Mouse (Mus musculus) heart, embryonic 14.5 days (tissue): ENCODE results near the gene Plxnb3. TPM values are rescaled to one million over a fixed set of nuclear protein-coding genes. Genes with fewer than 3 reads are reported as not detected.
A peak's percentile ranks its signal among the peaks of the same experiment; 100 is the strongest.

ENCODE experiments used
- ATAC-seq: fragments of 200-750 bp; cut with Nextera tagmentation; 2 replicates; pipeline ENCODE4 v1.8.0; 2017; ENCODE audit warnings: low read depth, moderate TSS enrichment; ENCODE audit not compliant: insufficient number of reproducible peaks, insufficient read depth, low FRiP score
- H3K27ac ChIP-seq, 2 experiments: fragments of 200-500 bp in 1 of 2; fragments of 300-500 bp in 1 of 2; sonication (generic) in 1 of 2; replicated peaks in 1 of 2; 2 replicates each; pipeline ENCODE4 v1.5.1; 2012 to 2014; ENCODE audit warnings: low read depth in 2 of 2, low read length in 2 of 2, control low read depth in 1 of 2, mild to moderate bottlenecking in 1 of 2, mixed read lengths in 1 of 2; ENCODE audit not compliant: control insufficient read depth in 1 of 2, insufficient read depth in 1 of 2
- H3K27me3 ChIP-seq: fragments of 300-500 bp; sonication (generic); 2 replicates; pipeline ENCODE4 v1.6.1; 2014; ENCODE audit warnings: mild to moderate bottlenecking, low read length, control low read depth; ENCODE audit not compliant: control insufficient read depth, insufficient read depth
- H3K36me3 ChIP-seq: fragments of 300-500 bp; sonication (generic); 2 replicates; pipeline ENCODE4 v1.6.1; 2014; ENCODE audit warnings: mild to moderate bottlenecking, control low read depth, low read length, mixed read lengths; ENCODE audit not compliant: control insufficient read depth, insufficient read depth
- H3K4me1 ChIP-seq, 2 experiments: fragments of 200-500 bp in 1 of 2; fragments of 300-500 bp in 1 of 2; sonication (generic) in 1 of 2; 2 replicates each; pipeline ENCODE4 v1.6.1; 2012 to 2014; ENCODE audit warnings: low read length in 2 of 2, control low read depth in 1 of 2, mixed read lengths in 1 of 2; ENCODE audit not compliant: control insufficient read depth in 2 of 2, insufficient read depth in 2 of 2
- H3K4me2 ChIP-seq: fragments of 300-500 bp; sonication (generic); 2 replicates; pipeline ENCODE4 v1.6.1; 2014; ENCODE audit warnings: mild to moderate bottlenecking, low read length
- H3K4me3 ChIP-seq, 2 experiments: fragments of 200-500 bp in 1 of 2; fragments of 300-500 bp in 1 of 2; sonication (generic) in 1 of 2; 2 replicates each; pipeline ENCODE4 v1.5.1; 2012 to 2014; ENCODE audit warnings: low read length in 2 of 2, mild to moderate bottlenecking in 2 of 2, control low read depth in 1 of 2, low read depth in 1 of 2, moderate library complexity in 1 of 2; ENCODE audit not compliant: control insufficient read depth in 1 of 2, insufficient read depth in 1 of 2
- H3K9ac ChIP-seq: fragments of 300-500 bp; sonication (generic); 2 replicates; pipeline ENCODE4 v1.6.1; 2014; ENCODE audit warnings: mild to moderate bottlenecking, low read length
- H3K9me3 ChIP-seq: fragments of 300-500 bp; sonication (generic); 2 replicates; pipeline ENCODE4 v1.6.1; 2016; ENCODE audit warnings: low read length, control low read depth; ENCODE audit not compliant: control insufficient read depth
- WGBS: fragments of 180-500 bp; shearing (Covaris S2); extraction: QIAGEN DNeasy Blood & Tissue Kit; methylation state at CpG from one replicate; pipeline ENCODE4 v1.1.7; 2014; 5-methylcytosine and 5-hydroxymethylcytosine counted together
- polyA plus RNA-seq: library from polyadenylated mRNA; unstranded; fragments of >200 nt; fragmentation: Nextera tagmentation; extraction: Ambion mirVana; gene quantifications from 2 replicates; pipeline ENCODE4 v1.2.1, GENCODE M21; 2014

Gene Plxnb3
- polyA plus RNA-seq, 1 experiment from 2014 or later: 0.69 TPM

GRCm38 (mm10) chrX:73758611-73759290, 1.9 kb downstream of the Plxnb3 start:
- Histone ChIP-seq H3K4me1 (no peaks in the 10 kb centered on the region; a peak in 1 of 4 replicates), H3K4me3 (no peak overlapping the region), H3K4me2 (no peak overlapping the region), H3K27ac (no peak overlapping the region), H3K9ac (no peak overlapping the region), H3K9me3 (no peaks in the 10 kb centered on the region), H3K36me3 (no peaks in the 10 kb centered on the region), H3K27me3 (no peaks in the 10 kb centered on the region)
- no peak for ATAC-seq
- WGBS: 76% methylated on average over 13 of the region's 13 CpGs

DNA sequence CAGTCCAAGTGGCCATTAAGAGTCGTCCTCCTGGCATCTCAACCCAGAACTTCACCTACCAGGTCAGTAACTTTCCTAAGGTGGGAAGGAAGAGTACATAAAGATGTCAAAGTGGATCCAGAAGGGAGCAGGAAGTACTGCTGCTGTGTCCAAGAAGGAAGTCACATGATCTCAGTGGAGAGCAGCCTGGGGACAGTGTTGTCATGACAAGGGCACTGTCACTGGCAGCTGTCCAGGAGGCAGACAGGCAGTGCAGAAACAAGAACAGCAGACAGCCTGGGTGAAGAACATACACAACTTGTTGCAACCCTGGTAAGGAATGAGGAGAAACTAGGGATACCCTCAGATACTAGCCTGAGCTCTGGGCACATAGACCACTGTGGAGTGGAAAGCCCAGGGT, 8.4 kb downstream of the Plxnb3 start:
- 48% methylated on average over 1 of the region's 1 CpGs for WGBS
- H3K4me2 ChIP-seq: no peak overlapping the region

DNA sequence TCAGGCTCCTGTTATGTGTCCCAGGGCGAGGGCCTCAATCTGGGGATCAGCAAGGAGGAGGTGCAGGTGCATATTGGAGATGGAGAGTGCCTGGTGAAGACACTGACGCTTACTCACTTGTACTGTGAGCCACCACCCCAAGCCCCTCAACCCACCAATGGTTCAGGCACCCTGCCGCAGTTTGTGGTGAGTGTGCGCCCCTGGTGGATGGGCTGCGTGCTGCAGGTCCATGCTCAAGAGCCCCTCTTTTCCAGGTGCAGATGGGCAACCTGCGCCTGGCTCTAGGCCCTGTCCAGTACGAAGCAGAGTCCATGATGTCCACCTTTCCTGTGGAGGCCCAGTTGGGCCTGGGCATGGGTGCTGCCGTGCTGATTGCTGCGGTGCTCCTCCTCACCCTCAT, 10.4 kb downstream of the Plxnb3 start:
- WGBS: 51% methylated on average over 9 of the region's 9 CpGs

More for the DNA sequence above, 8.4 kb downstream of the Plxnb3 start:
- no peak overlapping the region for H3K4me3 ChIP-seq
- no peaks in the 10 kb centered on the region for H3K27me3 ChIP-seq
- no peaks in the 10 kb centered on the region for H3K9me3 ChIP-seq
- H3K36me3 ChIP-seq: no peaks in the 10 kb centered on the region
- peak overlapping the region in 1 of 2 experiments; percentile 13; a peak in 1 of 4 replicates for H3K27ac ChIP-seq
- peak; percentile 47; the same call in 1 of the 2 replicates for ATAC-seq
- H3K9ac ChIP-seq: no peak overlapping the region
- peaks cover 4% of the 10 kb centered on the region in 2 experiments; a peak in 1 of 4 replicates for H3K4me1 ChIP-seq

DNA sequence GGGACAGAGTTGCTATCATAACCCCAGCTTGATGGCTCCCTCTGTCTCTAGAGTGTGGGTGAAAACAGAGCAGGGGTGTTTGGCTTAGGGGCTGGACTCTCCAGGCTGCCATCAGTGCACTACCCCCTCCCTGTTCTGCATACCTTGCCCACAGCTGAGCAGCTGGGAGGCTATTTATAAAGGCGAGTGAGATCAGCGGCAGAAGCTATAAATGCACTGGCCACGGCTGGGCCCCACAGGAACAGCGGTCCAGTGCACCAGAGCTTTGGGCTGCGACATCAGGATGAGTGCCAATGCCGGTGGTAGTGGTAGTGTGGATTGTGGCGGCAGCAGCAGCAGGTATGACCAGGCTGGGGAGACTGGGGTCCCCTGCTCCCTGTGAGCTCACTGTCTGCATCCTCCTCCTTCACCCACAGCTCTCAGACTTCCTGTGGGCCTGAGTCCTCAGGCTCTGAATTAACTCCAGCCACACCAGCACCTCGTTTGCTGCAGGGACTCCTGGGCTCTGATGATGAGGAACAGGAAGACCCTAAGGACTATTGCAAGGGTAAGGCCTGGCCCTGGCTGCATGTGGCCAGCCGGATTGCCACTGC, 17.4 kb downstream of the Plxnb3 start, which contains the start of gene Srpk3:
Srpk3 (plus strand) TSS at position 238 of the 593 bp plus-strand sequence.
- peak within 1 kb of the TSS; percentile 80 for H3K9ac ChIP-seq
- no peaks in the 10 kb centered on the region for H3K27me3 ChIP-seq
- peaks cover 0 to 6% of the 10 kb centered on the region in 2 experiments; a peak in 1 of 4 replicates for H3K4me1 ChIP-seq
- H3K4me2 ChIP-seq: peak within 1 kb of the TSS; percentile 63
- 36% methylated on average over 9 of the region's 9 CpGs for WGBS
- peaks cover 37% of the 10 kb centered on the region for H3K36me3 ChIP-seq
- ATAC-seq: peak; percentile 77
- H3K27ac ChIP-seq: peak within 1 kb of the TSS; percentile 96 to 97
- H3K4me3 ChIP-seq: peak within 1 kb of the TSS; percentile 42 to 50
- H3K9me3 ChIP-seq: no peaks in the 10 kb centered on the region

More for the DNA sequence above, 10.4 kb downstream of the Plxnb3 start:
- no peak overlapping the region for H3K4me2 ChIP-seq
- H3K4me1 ChIP-seq: peaks cover 4% of the 10 kb centered on the region in 2 experiments; a peak in 1 of 4 replicates
- no peaks in the 10 kb centered on the region for H3K36me3 ChIP-seq
- ATAC-seq: no peak
- no peak overlapping the region for H3K9ac ChIP-seq
- H3K27ac ChIP-seq: no peak overlapping the region
- H3K9me3 ChIP-seq: no peaks in the 10 kb centered on the region
- no peak overlapping the region for H3K4me3 ChIP-seq
- no peaks in the 10 kb centered on the region for H3K27me3 ChIP-seq

DNA sequence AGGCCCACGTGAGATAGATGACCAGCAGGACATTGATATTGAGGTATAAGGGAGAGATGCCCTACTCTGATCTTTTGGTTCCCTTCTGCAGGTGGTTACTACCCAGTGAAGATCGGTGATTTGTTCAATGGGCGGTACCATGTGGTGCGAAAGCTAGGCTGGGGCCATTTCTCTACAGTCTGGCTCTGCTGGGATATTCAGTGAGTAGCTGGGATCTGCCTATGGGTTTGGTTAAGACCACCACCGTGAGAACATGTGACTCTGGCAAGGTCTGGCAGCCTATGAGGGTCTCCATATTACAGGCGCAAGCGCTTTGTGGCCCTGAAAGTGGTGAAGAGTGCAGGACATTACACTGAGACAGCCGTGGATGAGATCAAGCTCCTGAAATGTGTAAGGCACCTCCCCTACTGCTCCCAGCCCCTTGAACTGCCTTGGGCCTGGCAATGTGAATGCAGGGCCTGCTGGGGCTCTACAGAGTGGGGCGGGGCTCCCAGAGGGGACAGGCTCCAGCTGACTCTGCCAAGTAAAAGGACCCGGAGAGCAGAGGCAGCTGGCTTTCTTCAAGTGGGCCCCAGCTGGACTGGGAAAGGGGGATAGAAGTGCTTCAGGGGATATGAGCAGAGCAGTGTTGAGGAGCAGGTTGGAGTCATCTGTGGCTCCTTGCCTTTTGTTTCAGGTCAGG, 18.1 kb downstream of the Plxnb3 start:
- H3K4me2 ChIP-seq: peak overlapping the region; percentile 63
- no peaks in the 10 kb centered on the region for H3K27me3 ChIP-seq
- H3K4me3 ChIP-seq: peak overlapping the region; percentile 42 to 50
- H3K4me1 ChIP-seq: peaks cover 0 to 6% of the 10 kb centered on the region in 2 experiments; a peak in 1 of 4 replicates
- H3K36me3 ChIP-seq: peaks cover 44% of the 10 kb centered on the region
- H3K9me3 ChIP-seq: no peaks in the 10 kb centered on the region
- peak overlapping the region; percentile 80 for H3K9ac ChIP-seq
- ATAC-seq: peak; percentile 77
- peak overlapping the region; percentile 96 to 97 for H3K27ac ChIP-seq
- 56% methylated on average over 10 of the region's 10 CpGs for WGBS

DNA sequence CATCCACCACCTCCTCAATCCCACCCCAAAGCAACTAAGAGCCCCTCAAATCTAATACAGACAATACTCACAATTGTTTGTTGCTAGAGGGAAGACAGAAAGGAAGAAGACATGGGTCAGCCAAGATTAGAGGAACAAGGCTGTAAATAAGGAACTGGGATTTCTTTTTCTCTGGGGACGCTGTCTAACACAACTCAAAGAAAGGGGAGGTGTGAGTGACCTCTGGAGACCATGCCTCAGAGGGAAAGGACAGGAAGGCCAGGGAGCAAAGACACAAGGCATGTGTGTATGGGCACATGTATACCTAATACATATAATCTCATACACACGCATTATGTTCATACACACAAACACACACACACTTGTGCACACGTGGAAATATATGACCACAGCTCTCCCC, 25.3 kb downstream of the Plxnb3 start:
- Histone ChIP-seq H3K4me1 (no peaks in the 10 kb centered on the region; a peak in 1 of 4 replicates), H3K9ac (no peak overlapping the region), H3K27me3 (no peaks in the 10 kb centered on the region), H3K4me2 (no peak overlapping the region), H3K27ac (no peak overlapping the region), H3K4me3 (no peak overlapping the region), H3K9me3 (no peaks in the 10 kb centered on the region), H3K36me3 (peaks cover 51% of the 10 kb centered on the region)
- ATAC-seq: no peak
- WGBS: 76% methylated on average over 3 of the region's 3 CpGs

DNA sequence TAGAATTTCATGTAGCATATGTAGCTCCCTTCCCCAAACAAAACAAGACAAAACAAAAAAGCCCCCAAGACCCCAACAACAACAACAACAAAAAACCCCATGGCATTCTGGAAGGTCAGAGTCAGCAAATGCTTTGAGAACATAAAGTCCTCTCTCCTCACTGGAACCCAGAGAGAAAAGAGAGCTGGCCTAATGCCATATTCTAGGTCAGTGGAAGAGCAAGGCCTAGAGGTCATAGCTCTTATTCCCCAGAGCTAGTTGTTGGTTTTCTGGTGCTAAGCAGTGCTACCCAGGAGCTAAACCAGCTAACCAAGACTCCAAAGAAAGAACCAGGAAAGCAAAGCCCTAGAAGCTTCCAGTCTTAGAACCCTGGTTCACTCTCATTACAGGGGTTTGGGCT, 28.8 kb downstream of the Plxnb3 start:
- Histone ChIP-seq H3K27ac (peak overlapping the region; percentile 93 to 96), H3K36me3 (peaks cover 32% of the 10 kb centered on the region), H3K9ac (peak overlapping the region; percentile 85), H3K4me2 (peak overlapping the region; percentile 72), H3K4me1 (no peaks in the 10 kb centered on the region; a peak in 1 of 4 replicates), H3K4me3 (peak overlapping the region; percentile 60 to 75), H3K27me3 (no peaks in the 10 kb centered on the region), H3K9me3 (no peaks in the 10 kb centered on the region)
- ATAC-seq: no peak
